Mouse (Mus musculus): ENCODE data around the gene Mettl7a1.
A peak's percentile ranks its signal among the peaks of the same experiment; 100 is the strongest.
"Not testable (repeated sequence)": the region's sequence is repeated elsewhere in the genome, so short reads cannot be mapped to it uniquely, and the experiment has no call there.

Gene Mettl7a1

GRCm38 (mm10) chr15:100301556-100301955 is 2.4 kb upstream of the Mettl7a1 start:
- no peak for DNase-seq

DNA sequence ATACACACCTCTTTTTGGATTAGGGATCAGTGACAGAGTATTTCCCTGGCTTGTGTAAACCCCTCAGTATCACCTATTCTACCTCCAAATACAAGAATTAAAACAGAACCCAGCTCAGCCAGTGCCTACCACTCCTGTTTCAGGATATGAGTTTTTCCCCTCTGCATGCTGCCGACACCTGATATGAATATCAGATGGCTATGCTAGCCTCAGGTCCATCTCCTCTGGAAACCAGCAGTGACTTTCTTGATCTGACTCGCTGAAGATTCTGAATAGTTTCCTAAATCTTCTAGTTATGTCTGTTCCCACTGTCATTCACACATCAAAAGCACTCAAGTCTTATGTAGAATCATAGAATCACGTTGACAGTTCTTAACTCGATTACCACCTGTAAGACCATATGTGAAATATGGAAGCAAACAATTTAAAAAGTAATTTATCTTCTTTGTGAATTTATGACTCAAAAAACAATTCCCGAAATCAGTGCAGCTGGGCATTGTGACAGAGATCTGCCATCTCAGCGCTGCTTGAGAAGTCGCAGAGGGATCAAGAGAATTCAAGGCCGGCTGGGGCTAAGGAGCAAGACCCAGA is 417 bp upstream of the Mettl7a1 start:
- DNase-seq: no peak

GRCm38 (mm10) chr15:100306201-100306600 is 2.3 kb downstream of the Mettl7a1 start:
- DNase-seq: no peak

DNA sequence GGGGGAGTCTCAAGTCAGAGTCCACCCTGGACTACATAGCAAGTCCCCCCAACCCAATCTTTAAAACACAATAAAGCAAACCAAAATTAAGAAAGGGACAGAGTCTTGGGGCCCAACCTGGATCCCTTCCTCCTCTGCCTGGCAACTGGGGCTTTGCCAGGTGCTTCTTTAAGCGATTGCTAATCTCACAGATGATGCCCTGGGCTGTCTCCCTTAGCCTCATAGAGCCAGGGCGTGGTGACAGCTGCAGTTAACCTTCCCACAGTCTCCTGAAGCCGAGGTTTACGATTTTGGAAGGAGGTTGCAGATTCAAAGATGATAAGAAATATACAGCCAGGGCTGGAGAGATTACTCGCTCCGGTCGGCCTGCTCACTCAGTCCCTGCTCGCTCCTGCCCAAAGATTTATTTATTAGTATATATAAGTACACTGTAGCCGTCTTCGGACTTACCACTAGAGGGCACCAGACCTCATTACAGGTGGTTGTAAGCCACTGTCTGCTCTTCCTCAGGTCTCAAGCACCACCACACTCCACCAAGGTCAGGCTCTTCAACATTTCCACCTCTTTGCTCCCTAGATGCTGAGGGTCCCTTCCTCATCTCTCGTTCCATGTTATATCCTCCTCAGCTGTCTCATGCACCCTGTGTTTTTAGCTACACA is 3.6 kb downstream of the Mettl7a1 start:
- peak; percentile 37 to 46 for DNase-seq

- DNase-seq: no peak
These were observed 8.4 kb downstream of the Mettl7a1 start for GRCm38 (mm10) chr15:100312346-100312745.

- DNase-seq: no peak
These were observed 10.7 kb downstream of the Mettl7a1 start for GRCm38 (mm10) chr15:100314448-100315145.

DNA sequence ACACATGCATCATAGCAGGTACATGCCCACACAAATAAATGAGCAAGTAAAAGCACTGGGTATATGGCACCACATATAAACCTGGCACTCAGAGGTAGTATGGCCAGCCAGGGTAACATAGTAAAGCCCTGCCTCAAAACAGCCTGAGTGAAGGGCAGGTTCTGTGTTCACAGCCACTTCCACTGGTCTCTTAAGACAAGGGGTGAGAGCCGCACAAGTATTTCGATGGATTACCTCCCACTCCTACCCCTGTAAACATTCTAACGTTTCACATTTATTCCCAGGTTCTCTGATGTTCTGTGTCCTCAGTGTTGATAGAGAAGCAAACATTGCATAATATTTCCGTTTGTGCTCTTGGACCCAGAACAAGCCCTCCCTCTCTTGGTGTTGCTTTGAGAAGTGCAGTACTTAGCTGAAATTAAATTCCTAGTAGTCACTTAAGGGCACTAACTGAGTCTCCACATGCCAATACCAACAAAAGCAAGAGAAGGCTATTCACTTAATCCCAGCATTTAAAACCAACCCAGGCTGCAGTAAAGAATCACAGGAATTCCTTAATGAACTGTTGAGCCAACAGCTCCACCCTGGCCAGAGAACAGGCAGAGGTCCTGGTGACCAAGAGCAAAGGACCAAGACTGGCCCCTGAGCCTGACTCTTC is 14.2 kb downstream of the Mettl7a1 start:
- not testable (repeated sequence) for DNase-seq

DNA sequence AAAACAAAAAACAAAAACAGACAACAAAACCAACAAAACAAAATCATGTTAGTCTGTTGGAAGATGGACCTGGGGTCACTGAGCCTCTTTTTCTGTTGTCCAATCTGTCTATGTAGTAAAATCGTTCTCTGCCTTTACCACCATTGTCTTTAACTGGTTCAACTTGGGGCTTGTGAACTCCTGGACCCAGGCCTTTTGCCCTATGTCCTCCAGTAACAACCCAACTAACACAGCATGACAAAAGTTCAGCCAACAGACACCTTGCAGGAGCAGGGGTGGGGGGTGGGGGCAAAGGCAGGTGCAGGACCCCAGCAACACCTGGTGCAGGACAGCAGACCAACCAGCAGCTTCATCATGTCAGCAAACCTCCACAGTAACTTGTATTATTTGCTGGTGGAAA is 15.9 kb downstream of the Mettl7a1 start:
- DNase-seq: no peak

GRCm38 (mm10) chr15:100320295-100320905 is 16.5 kb downstream of the Mettl7a1 start:
- no peak for DNase-seq

DNA sequence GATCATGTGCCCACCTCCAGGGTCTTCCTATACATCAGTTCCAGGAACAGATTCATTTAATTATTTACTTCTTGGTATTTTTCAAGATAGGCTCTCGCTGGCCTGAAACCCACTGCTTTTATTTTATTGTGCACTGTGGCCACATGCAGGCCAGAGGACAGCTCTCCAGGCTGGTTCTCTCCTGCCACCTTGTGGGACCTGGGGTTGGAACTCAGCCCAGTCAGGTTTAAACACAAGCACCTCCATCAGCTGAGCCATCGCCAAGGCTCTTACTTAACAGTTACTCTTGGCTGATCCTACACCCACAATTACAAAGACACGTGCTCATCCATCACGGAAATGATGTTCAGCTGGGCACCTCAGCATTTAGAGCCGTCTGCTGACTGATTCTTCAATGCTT is 17.2 kb downstream of the Mettl7a1 start:
- peak; percentile 68 to 75 for DNase-seq

- no peak for DNase-seq
These were observed 20.2 kb downstream of the Mettl7a1 start for GRCm38 (mm10) chr15:100324021-100324591.

DNA sequence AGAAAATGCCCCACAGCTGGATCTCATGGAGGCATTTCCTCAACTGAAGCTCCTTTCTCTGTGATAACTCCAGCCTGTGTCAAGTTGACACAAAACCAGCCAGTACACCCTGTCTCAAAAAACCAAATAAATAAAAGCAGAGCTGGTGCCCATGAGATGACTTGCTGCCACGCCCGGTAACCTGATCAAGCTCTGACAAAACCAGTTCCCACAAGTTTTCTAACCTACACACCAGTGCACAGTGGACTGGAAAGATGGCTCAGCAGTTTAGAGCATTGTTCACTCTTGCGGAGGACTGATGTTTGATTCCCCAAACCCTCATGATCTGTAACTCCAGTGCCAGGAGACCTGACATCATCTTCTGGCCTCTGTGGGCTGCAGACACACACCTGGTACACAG is 21.3 kb downstream of the Mettl7a1 start:
- no peak for DNase-seq

- not testable (repeated sequence) for DNase-seq
These were observed 24.1 kb downstream of the Mettl7a1 start for GRCm38 (mm10) chr15:100328089-100328488.

DNA sequence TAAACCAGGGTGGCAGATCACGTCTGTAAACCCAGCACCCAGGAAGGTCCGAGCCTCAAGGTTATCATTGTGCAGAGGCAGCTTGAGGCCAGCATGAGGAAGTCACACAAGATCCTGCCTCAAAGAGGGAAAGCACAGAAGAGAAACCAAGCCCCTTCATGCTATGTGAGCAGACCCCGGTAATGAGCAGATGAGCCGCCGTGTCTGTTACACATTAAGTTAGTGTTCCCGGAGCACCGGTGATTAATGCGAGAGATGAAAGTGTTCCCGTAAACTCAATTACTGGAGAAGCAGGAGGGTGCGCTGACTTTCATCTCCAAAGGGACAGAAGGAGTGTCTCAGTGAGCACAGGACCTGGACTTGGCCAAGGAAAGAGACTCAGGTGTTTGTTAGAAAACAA is 25.4 kb downstream of the Mettl7a1 start:
- not testable (repeated sequence) for DNase-seq

DNA sequence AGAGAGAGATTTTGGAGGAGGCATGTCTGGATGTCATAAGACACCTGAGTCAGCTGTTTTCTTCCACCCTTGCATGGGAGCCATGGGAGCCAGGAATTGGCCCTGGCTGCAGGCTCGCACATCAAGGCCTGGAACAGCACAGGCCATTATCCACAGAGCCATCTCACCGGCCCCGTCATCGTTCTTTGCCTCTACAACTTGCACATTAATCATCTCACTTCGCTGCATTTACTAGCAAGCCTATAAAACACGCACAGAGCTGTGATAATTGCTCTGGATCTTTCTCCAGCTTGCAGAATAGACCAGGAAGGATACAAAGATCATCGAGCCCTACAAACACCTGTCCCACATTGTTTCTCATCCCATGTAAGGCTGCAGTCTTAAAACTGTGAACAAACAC is 26.8 kb downstream of the Mettl7a1 start:
- no peak for DNase-seq

DNA sequence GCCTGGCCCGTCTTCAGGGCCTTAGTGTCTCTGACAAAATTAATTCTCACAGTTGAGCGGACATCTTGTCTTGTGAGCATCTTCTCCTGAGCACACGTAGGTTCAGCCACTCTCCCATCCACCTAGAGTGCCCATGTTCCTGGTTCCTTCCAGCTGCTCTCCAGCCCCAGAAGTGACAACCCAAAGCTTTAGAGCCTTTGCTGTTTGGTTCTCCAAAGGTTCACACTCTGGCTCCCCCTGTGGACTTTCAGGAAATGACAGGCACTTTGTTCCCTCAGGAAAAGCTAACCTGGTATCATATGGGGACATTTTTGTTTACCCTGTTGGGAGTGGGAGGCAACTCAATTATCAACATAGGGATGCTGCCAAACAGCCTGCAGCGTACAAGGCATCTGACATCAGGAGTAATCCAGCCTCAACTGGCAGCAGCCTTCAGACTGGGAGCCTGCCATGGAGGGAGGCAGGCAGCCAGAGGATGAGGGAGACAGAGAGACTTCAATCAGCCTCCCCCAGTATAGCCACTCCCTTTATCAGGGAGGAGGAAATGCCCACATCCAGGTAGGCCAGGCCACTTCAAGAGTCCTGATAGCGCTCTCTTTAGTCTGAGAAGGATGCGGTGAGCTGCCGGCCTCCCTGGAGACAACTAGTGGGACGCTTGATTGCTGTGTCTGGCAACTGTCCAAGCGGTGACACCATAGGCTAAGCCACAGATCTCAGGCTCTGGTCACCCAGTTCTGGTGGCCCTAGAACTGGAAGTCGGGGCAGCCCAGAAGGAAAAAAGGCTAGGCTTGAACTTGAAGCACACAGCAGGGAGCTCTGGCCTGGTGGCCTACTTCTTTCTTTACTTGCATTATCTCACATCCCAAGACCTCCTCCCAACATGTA is 28.4 kb downstream of the Mettl7a1 start:
- DNase-seq: not testable (repeated sequence)

DNA sequence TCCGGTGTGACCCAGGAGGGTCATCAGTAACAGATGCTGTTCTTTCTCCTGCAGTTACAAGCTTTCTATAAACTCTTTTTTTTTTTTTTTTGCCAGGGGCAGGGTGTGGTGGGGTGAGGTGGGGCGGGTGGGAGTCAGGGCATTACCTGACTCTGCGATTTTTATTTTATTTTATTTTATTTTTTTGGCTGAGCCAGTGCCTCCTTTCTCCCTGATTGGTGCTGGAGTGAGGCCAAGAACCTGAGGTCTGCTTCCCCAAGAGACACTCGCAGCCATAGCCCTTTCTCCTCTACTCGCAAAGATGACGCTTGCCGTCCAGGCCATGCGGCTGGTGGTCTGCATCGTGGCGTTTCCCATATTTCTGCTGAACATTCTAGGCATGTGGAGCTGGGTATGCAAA is 30.7 kb downstream of the Mettl7a1 start, which contains the start of gene Mettl7a3:
Gene Mettl7a3, plus strand, starts transcription at position 301 of the 400 bp plus-strand sequence.
- no peak for DNase-seq

GRCm38 (mm10) chr15:100337328-100337727 is 33.4 kb downstream of the Mettl7a1 start:
- not testable (repeated sequence) for DNase-seq

- peak; percentile 70 to 71 for DNase-seq
These were observed 33.9 kb downstream of the Mettl7a1 start for GRCm38 (mm10) chr15:100337847-100338246.

GRCm38 (mm10) chr15:100341314-100341980 is 37.5 kb downstream of the Mettl7a1 start:
- DNase-seq: not testable (repeated sequence)

- DNase-seq: no peak
These were observed 41.5 kb downstream of the Mettl7a1 start for GRCm38 (mm10) chr15:100345484-100345883.
